Mouse (Mus musculus) liver, embryonic 16.5 days (tissue): ENCODE results near the gene Heatr3. TPM values are rescaled to one million over a fixed set of nuclear protein-coding genes. Genes with fewer than 3 reads are reported as not detected.

Experiments
- ATAC-seq: fragments of 200-750 bp; cut with Nextera tagmentation; 2 replicates; pipeline ENCODE4 v1.8.0; 2017; ENCODE audit warnings: low read depth, mild to moderate bottlenecking, moderate number of reproducible peaks, moderate library complexity
- H3K27ac ChIP-seq: fragments of 300-500 bp; sonication (generic); 2 replicates; pipeline ENCODE4 v1.5.1; 2014; ENCODE audit warnings: mild to moderate bottlenecking, low read length
- H3K27me3 ChIP-seq: fragments of 300-500 bp; sonication (generic); 2 replicates; pipeline ENCODE4 v1.6.1; 2014; ENCODE audit warnings: low read depth, low read length, mixed read lengths; ENCODE audit not compliant: control insufficient read depth, insufficient read depth
- H3K36me3 ChIP-seq: fragments of 300-500 bp; sonication (generic); 2 replicates; pipeline ENCODE4 v1.6.1; 2014; ENCODE audit warnings: mild to moderate bottlenecking; ENCODE audit not compliant: control insufficient read depth, insufficient read depth
- H3K4me1 ChIP-seq: fragments of 300-500 bp; sonication (generic); 2 replicates; pipeline ENCODE4 v1.6.1; 2014; ENCODE audit warnings: low read depth, low read length, mixed read lengths; ENCODE audit not compliant: control insufficient read depth
- H3K4me2 ChIP-seq: fragments of 300-500 bp; sonication (generic); 2 replicates; pipeline ENCODE4 v1.6.1; 2014; ENCODE audit warnings: low read depth, low read length, mixed read lengths
- H3K4me3 ChIP-seq: fragments of 300-500 bp; sonication (generic); 2 replicates; pipeline ENCODE4 v1.5.1; 2014; ENCODE audit warnings: low read depth, mild to moderate bottlenecking, low read length
- H3K9ac ChIP-seq: fragments of 300-500 bp; sonication (generic); 2 replicates; pipeline ENCODE4 v1.6.1; 2014; ENCODE audit warnings: low read depth, low read length
- H3K9me3 ChIP-seq: fragments of 300-500 bp; sonication (generic); replicated peaks from 2 replicates; pipeline ENCODE4 v1.6.1; 2016; ENCODE audit warnings: low read length; ENCODE audit not compliant: control insufficient read depth
- WGBS: fragments of 180-500 bp; shearing (Covaris S2); extraction: QIAGEN DNeasy Blood & Tissue Kit; methylation state at CpG from one replicate; pipeline ENCODE4 v1.1.7; 2014; ENCODE audit not compliant: insufficient replicate concordance; 5-methylcytosine and 5-hydroxymethylcytosine counted together
- polyA plus RNA-seq: library from polyadenylated mRNA; unstranded; fragments of >200 nt; fragmentation: Nextera tagmentation; extraction: Ambion mirVana; gene quantifications from 2 replicates; pipeline ENCODE4 v1.2.1, GENCODE M21; 2015

The Heatr3 gene
- polyA plus RNA-seq, 1 experiment from 2014 or later: 15.8 TPM

- no peak overlapping the region for H3K4me3 ChIP-seq
- H3K9ac ChIP-seq: no peak overlapping the region
- H3K27me3 ChIP-seq: no peaks in the 10 kb centered on the region
- 56% methylated on average over 7 of the region's 7 CpGs for WGBS
- peaks cover 6% of the 10 kb centered on the region; the same call in 1 of the 2 replicates for H3K36me3 ChIP-seq
- H3K27ac ChIP-seq: no peak overlapping the region
- no peaks in the 10 kb centered on the region for H3K9me3 ChIP-seq
- ATAC-seq: no peak
- H3K4me1 ChIP-seq: no peaks in the 10 kb centered on the region
- no peak overlapping the region for H3K4me2 ChIP-seq
Measured at GRCm38 (mm10) chr8:88175264-88175663, 37.6 kb downstream of the Heatr3 start.

DNA sequence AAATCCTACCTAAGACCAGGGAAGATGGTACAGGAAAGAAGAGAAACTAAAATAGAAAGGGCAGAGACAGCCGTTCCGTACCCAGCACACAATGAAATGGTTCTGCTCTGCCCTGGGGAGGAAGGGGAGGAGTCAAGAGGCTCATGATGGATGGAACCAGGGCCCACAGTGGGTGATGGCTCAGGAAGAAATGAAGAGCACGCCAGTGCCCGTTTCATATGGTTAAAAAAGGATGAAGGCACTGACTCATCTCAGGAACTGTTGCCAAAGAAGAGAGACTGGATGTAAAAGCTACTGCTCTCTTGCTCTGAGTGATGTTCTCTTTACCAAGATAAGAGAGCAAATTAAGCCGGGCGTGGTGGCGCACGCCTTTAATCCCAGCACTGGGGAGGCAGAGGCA, 39.6 kb downstream of the Heatr3 start:
- H3K9me3 ChIP-seq: no peaks in the 10 kb centered on the region
- H3K4me3 ChIP-seq: no peak overlapping the region
- ATAC-seq: no peak
- H3K9ac ChIP-seq: no peak overlapping the region
- no peak overlapping the region for H3K4me2 ChIP-seq
- no peaks in the 10 kb centered on the region for H3K4me1 ChIP-seq
- no peak overlapping the region for H3K27ac ChIP-seq
- no peaks in the 10 kb centered on the region for H3K36me3 ChIP-seq
- H3K27me3 ChIP-seq: no peaks in the 10 kb centered on the region
- WGBS: 65% methylated on average over 8 of the region's 8 CpGs

GRCm38 (mm10) chr8:88183121-88183520, 45.5 kb downstream of the Heatr3 start:
- Histone ChIP-seq H3K9me3 (no peaks in the 10 kb centered on the region), H3K9ac (no peak overlapping the region), H3K4me2 (no peak overlapping the region), H3K36me3 (no peaks in the 10 kb centered on the region), H3K27ac (no peak overlapping the region), H3K4me1 (no peaks in the 10 kb centered on the region), H3K4me3 (no peak overlapping the region), H3K27me3 (no peaks in the 10 kb centered on the region)
- WGBS: 52% methylated on average over 2 of the region's 2 CpGs
- no peak for ATAC-seq

DNA sequence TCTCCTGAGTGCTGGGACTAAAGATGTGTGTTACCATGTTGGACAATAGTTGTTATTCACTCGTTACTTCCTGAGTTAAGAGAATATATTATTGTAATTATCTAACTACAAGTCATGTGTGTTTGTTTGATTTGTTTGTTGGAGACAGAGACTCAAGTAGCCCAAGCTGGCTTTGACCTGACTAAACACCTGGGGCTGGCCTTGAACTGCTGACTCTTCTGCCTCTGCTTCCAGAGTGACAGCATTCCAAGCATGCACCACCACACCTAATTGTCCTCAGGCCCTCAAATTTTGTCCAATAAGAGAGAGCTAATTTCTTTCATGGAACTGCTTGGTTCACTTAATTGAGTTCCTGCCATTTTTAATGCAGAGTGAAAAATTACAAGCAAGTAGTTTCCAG, 47.3 kb downstream of the Heatr3 start:
- Histone ChIP-seq H3K9ac (no peak overlapping the region), H3K27me3 (no peaks in the 10 kb centered on the region)

GRCm38 (mm10) chr8:88185716-88186115, 48.1 kb downstream of the Heatr3 start:
- ATAC-seq: no peak
- H3K27ac ChIP-seq: no peak overlapping the region
- no peaks in the 10 kb centered on the region for H3K27me3 ChIP-seq
- no peaks in the 10 kb centered on the region for H3K4me1 ChIP-seq
- H3K9me3 ChIP-seq: no peaks in the 10 kb centered on the region
- no peak overlapping the region for H3K4me3 ChIP-seq
- 68% methylated on average over 6 of the region's 6 CpGs for WGBS
- H3K4me2 ChIP-seq: no peak overlapping the region
- no peaks in the 10 kb centered on the region for H3K36me3 ChIP-seq
- no peak overlapping the region for H3K9ac ChIP-seq

More for the DNA sequence above, 47.3 kb downstream of the Heatr3 start:
- Histone ChIP-seq H3K36me3 (no peaks in the 10 kb centered on the region), H3K4me2 (no peak overlapping the region), H3K4me3 (no peak overlapping the region), H3K4me1 (no peaks in the 10 kb centered on the region), H3K27ac (no peak overlapping the region), H3K9me3 (no peaks in the 10 kb centered on the region)
- ATAC-seq: no peak
- 72% methylated on average over 1 of the region's 1 CpGs for WGBS

- peaks cover 23% of the 10 kb centered on the region for H3K4me1 ChIP-seq
- H3K9me3 ChIP-seq: no peaks in the 10 kb centered on the region
- H3K27ac ChIP-seq: no peak overlapping the region
- H3K4me2 ChIP-seq: no peak overlapping the region
- no peak for ATAC-seq
- WGBS: 33% methylated on average over 3 of the region's 3 CpGs
- no peaks in the 10 kb centered on the region for H3K27me3 ChIP-seq
- H3K9ac ChIP-seq: no peak overlapping the region
- H3K4me3 ChIP-seq: no peak overlapping the region
- H3K36me3 ChIP-seq: no peaks in the 10 kb centered on the region
Measured at GRCm38 (mm10) chr8:88197328-88197727, 59.7 kb downstream of the Heatr3 start.

DNA sequence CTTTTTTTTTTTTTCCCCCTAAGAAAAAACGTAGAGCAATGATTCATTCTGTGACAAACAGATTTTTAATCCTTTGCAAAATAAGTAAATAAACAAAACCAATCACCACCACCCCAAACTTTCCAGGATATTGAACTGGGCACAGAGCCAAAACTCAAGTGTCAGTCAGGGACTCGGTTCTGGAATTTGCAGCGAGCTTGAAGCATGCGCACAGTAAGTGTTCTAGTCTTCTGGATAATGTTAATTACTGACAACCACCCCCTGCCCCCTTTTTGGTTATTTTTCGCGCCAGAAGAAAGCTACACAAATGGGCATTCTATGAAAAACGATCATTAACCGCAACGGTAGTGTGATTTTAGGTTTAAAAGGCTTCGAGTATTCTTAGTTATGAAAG, 60.9 kb downstream of the Heatr3 start:
- H3K36me3 ChIP-seq: no peaks in the 10 kb centered on the region
- peak overlapping the region; percentile 88 for H3K4me3 ChIP-seq
- H3K4me1 ChIP-seq: peaks cover 23% of the 10 kb centered on the region
- H3K9ac ChIP-seq: peak overlapping the region; percentile 88
- peak overlapping the region; percentile 94 for H3K27ac ChIP-seq
- WGBS: under 1% methylated on average over 10 of the region's 10 CpGs
- no peak for ATAC-seq
- H3K27me3 ChIP-seq: no peaks in the 10 kb centered on the region
- peak overlapping the region; percentile 94 for H3K4me2 ChIP-seq
- no peaks in the 10 kb centered on the region for H3K9me3 ChIP-seq

DNA sequence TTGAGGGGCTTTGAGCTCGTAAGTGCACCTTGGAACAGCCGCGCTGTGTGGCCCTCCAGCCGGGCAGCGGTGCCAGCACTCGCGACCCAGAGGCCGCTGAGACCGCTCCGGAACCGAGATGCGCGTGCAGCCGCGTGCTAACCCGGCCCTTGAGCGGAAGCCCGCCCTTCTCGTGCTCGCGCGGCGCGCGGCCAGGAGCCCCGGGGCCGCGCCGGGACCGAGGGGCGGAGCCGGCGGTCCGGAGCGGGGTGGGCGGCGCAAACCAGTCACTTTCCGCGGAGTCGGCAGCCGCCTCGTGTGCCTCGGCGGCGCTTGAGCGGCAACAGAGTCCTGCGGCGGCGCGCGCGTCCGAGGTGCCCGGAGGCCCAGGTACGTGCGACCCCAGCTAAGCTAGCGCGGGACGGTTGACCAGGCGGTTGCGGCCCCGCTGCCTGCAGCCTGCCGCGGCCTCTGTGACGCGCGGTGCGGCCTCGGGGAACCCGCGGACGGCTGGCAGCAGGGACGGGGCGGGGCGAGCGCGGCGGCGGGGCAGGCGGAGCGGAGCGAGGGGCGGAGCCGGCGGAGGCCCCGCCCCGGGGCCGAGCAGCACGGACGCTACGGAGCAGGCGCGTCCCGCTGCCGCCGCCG, 61.4 kb downstream of the Heatr3 start, which contains the start of gene Tent4b:
Gene Tent4b (plus strand): TSS at position 269 of the 627 bp plus-strand sequence.
- Histone ChIP-seq H3K4me1 (peaks cover 23% of the 10 kb centered on the region), H3K4me2 (peak within 1 kb of the TSS; percentile 98), H3K4me3 (peak within 1 kb of the TSS; percentile 88), H3K9ac (peak within 1 kb of the TSS; percentile 88), H3K27ac (peak within 1 kb of the TSS; percentile 94), H3K36me3 (no peaks in the 10 kb centered on the region), H3K27me3 (no peaks in the 10 kb centered on the region), H3K9me3 (no peaks in the 10 kb centered on the region)
- WGBS: under 1% methylated on average over 81 of the region's 97 CpGs
- ATAC-seq: peak; percentile 93

DNA sequence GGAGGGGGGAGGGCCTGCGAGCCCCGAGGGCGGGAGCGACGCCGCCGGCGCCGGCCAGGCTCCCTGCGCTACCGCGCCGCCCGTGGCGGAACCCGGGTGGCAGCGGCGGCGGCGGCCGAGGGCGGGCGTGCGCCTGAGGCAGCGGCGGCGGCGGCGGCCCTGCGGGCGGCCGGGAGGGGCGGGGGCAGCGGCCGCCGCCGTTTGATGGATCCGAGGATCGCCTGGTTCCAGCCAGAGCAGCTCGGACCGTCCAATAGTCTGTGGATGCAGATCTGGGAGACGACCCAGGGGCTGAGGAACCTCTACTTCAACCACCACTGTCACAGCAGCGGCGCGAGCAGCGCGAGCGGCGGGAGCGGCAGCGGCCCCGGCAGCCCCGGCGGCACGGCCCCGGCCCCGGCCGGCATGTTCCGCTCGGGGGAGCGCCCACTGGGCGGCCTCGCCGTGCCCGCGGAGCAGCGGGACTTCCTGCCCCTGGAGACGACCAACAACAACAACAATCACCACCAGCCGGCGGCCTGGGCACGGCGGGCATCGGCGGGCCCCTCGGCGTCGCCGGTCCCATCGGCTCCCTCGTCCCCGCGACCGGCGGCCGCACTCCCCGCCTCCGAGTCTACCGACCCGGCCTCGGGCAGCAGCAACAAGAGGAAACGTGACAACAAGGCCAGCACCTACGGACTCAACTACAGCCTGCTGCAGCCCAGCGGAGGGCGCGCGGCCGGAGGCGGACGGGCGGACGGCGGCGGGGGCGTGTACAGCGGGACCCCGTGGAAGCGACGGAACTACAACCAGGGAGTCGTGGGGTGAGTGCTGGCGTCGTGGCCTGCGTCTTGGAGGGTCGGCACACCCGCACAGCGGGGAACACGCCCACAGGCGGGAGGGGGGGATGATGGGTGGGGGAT, 62.3 kb downstream of the Heatr3 start:
- no peaks in the 10 kb centered on the region for H3K36me3 ChIP-seq
- peak; percentile 49 for ATAC-seq
- peak overlapping the region; percentile 88 for H3K9ac ChIP-seq
- H3K27ac ChIP-seq: peak overlapping the region; percentile 94
- no peaks in the 10 kb centered on the region for H3K9me3 ChIP-seq
- under 1% methylated on average over 97 of the region's 117 CpGs for WGBS
- H3K4me1 ChIP-seq: peaks cover 23% of the 10 kb centered on the region
- peak overlapping the region; percentile 88 for H3K4me3 ChIP-seq
- H3K27me3 ChIP-seq: no peaks in the 10 kb centered on the region
- peak overlapping the region; percentile 98 for H3K4me2 ChIP-seq
